Mouse (Mus musculus) cerebellum, adult 2 months (tissue): ENCODE results near the gene Mtmr6.
"Not testable (repeated sequence)": the region's sequence is repeated elsewhere in the genome, so short reads cannot be mapped to it uniquely, and the experiment has no call there.

Source experiments
- CTCF ChIP-seq: fragments of 200-500 bp; IDR thresholded peaks from 2 replicates; pipeline ENCODE4 v1.5.1; 2011; ENCODE audit warnings: low read depth, mild to moderate bottlenecking, control low read depth, low read length, moderate library complexity, borderline replicate concordance; ENCODE audit not compliant: insufficient read depth
- POLR2A ChIP-seq: fragments of 200-500 bp; IDR thresholded peaks from 2 replicates; pipeline ENCODE4 v1.6.1; 2011; ENCODE audit warnings: low read length, control low read depth, borderline replicate concordance; ENCODE audit not compliant: insufficient read depth

DNA sequence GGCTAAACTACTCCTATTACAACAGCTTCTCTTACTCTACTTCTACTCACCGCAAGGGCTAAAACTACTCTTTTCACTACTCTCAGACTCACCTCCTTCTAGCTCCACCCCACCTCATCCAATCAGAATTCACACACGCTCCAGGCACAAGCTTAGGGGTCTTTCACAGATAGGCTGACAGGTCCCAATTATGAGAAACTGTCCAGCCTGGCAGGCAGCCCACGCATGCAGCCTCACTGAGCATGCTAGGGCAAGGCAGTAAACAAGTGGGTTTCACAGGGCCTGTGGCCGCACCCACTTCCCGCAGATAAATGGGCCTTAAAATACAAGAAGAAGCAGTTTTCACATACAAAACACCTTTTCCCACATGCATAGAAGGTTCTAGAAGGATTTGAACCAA is 75.0 kb downstream of the Mtmr6 start:
- TF ChIP-seq CTCF, POLR2A: not testable (repeated sequence)
